Mouse (Mus musculus): Measurements from ENCODE around the gene Lyar.

DNA sequence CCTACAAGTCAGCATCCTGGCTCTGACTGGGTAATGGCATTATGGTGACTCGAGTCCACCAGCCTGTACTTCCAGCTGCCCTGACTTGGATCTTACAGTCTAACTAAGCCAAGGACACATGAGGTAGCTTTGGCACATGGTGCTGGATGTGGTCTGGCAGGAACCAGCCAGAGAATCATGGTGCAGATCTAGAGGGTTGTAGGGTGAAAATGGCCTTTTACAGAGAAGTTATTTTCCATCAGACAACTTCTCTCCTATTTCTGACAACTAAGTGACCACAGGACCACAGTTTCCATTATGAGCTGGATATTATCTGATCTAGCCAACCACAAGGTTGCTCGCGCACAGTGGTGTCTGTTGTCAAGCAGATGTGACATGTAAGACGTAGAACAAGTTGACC is 53.6 kb downstream of the Lyar start:
- TF ChIP-seq CTCF (IDR thresholded peaks at IDR 0.05; ENCODE audit: extremely low read depth, insufficient read depth, low read length) (no peak), POLR2A (IDR thresholded peaks at IDR 0.05; ENCODE audit: extremely low read depth, insufficient read depth, low read length) (no peak)

All from cortical plate, adult 2 months (tissue).